In genomic region chr8:125586587-125586986, GRCm38 (mm10) we compare ENCODE assay signal across 34 mouse cellular contexts.
"Had no signal": no experiment of that assay in that cellular context is flagged by ENCODE, and none has a peak within 500 bp of the region (broad histone marks: within the 10 kb centered on the region; RNA-seq: fewer than 3 reads in every experiment).

No protein-coding gene starts in this region.

- H3K4me2 ChIP-seq: heart, embryonic 11.5 days; heart, embryonic 12.5 days; heart, embryonic 13.5 days; heart, embryonic 15.5 days; hindbrain, embryonic 13.5 days; hindbrain, embryonic 14.5 days; hindbrain, embryonic 15.5 days; intestine, embryonic 15.5 days; kidney, embryonic 15.5 days had no signal

- H3K9me3 ChIP-seq: heart, embryonic 10.5 days; heart, embryonic 12.5 days; heart, embryonic 13.5 days; heart, embryonic 15.5 days; hindbrain, embryonic 10.5 days; hindbrain, embryonic 13.5 days; hindbrain, embryonic 15.5 days; intestine, embryonic 15.5 days; kidney, embryonic 15.5 days had no signal

- H3K4me3 ChIP-seq: heart, embryonic 10.5 days; heart, embryonic 12.5 days; heart, embryonic 13.5 days; heart, embryonic 15.5 days; hindbrain, embryonic 10.5 days; hindbrain, embryonic 13.5 days; hindbrain, embryonic 15.5 days; intestine, embryonic 15.5 days; kidney, embryonic 15.5 days; layer of hippocampus, adult 2 months had no signal

- H3K27ac ChIP-seq: heart, embryonic 10.5 days; heart, embryonic 13.5 days; heart, embryonic 15.5 days; hindbrain, embryonic 10.5 days; hindbrain, embryonic 13.5 days; hindbrain, embryonic 14.5 days; hindbrain, embryonic 15.5 days; hindbrain, postnatal 0 days; intestine, embryonic 15.5 days; kidney, embryonic 15.5 days; kidney, postnatal 0 days; layer of hippocampus, adult 2 months had no signal

- DNase-seq: heart, postnatal 10 days; heart, postnatal 14 days; heart, postnatal 36 days; heart, postnatal 4 days; kidney, adult 11 months; kidney, adult 18-20 months; kidney, adult 2 months; kidney, adult 8-10 months; kidney, adult 9 months; kidney, postnatal 10 days; kidney, postnatal 14 days; kidney, postnatal 25 days; kidney, postnatal 36 days; kidney, postnatal 4 days; layer of hippocampus, adult 9-11 months; layer of hippocampus, postnatal 36 days had no signal

- H3K9ac ChIP-seq: heart, embryonic 12.5 days; heart, embryonic 13.5 days; heart, embryonic 15.5 days; hindbrain, embryonic 13.5 days; hindbrain, embryonic 14.5 days; hindbrain, embryonic 15.5 days; intestine, embryonic 15.5 days; kidney, embryonic 15.5 days had no signal

- H3K27me3 ChIP-seq: heart, embryonic 12.5 days; heart, embryonic 13.5 days; heart, embryonic 15.5 days; hindbrain, embryonic 13.5 days; hindbrain, embryonic 15.5 days; intestine, embryonic 15.5 days; kidney, embryonic 15.5 days had no signal

- ATAC-seq: hindbrain, embryonic 16.5 days; hindbrain, postnatal 0 days; inflammation-experienced regulatory T-cells, adult 6 months; intestine, embryonic 15.5 days; intestine, embryonic 16.5 days; intestine, postnatal 0 days had no signal

- H3K36me3 ChIP-seq: heart, embryonic 10.5 days; heart, embryonic 12.5 days; heart, embryonic 13.5 days; heart, embryonic 15.5 days; hindbrain, embryonic 10.5 days; hindbrain, embryonic 13.5 days; hindbrain, embryonic 15.5 days; intestine, embryonic 15.5 days; kidney, embryonic 15.5 days had no signal
